Mouse (Mus musculus) ES-E14 (cell line): ENCODE results near the gene Zfp652.

Experiments used
- CHD2 ChIP-seq: IDR thresholded peaks from 2 replicates; pipeline ENCODE4 v1.6.1; 2014; ENCODE audit warnings: mild to moderate bottlenecking, low read depth, low read length, inconsistent platforms
- HCFC1 ChIP-seq: IDR thresholded peaks from 2 replicates; pipeline ENCODE4 v1.6.1; 2012; ENCODE audit warnings: low read length, inconsistent platforms, borderline replicate concordance; ENCODE audit not compliant: insufficient read depth
- ZC3H11A ChIP-seq: IDR thresholded peaks from 2 replicates; pipeline ENCODE4 v1.6.1; 2012; ENCODE audit warnings: low read depth, mild to moderate bottlenecking, inconsistent platforms, low read length, borderline replicate concordance

DNA sequence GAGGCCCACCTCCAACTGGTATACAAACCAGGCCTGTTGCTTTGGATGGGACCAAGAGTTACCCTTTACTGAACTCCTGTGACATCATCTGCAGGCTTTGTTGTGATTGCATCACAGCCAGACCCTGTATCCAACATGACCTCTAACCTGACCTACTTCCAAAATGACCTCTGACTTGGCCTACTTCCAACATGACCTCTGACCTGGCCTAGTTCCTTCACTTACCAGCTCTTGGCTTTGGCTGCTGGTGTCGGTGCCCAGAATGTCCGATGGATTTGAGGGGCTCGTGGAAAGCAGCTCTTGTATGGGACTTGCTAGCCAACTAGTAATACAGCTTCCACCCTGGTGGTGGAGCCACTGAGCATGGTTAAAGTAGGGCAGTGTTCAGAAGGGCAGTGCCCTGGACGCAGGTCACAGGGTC, 66.4 kb downstream of the Zfp652 start:
- TF ChIP-seq ZC3H11A (no peak), CHD2 (no peak), HCFC1 (no peak)
